Mouse (Mus musculus): ENCODE measurements at regions not wholly inside any gene's neighbourhood (a gene's known extent, or its start where the extent isn't known, plus 50 kb on each side); places are given as distances from the start of the nearest gene placed in this dataset.

GRCm38 (mm10) chr15:68714337-68714736 lies 2213.6 kb upstream of the Lrrc6 start:
- WGBS, result 79% methylated on average over 4 of the region's 4 CpGs
- ATAC-seq, result no peak
- Histone ChIP-seq H3K36me3 (no peaks in the 10 kb centered on the region), H3K4me1 (replicated peaks) (no peaks in the 10 kb centered on the region), H3K9me3 (no peaks in the 10 kb centered on the region), H3K4me3 (replicated peaks) (no peak overlapping the region), H3K9ac (no peak overlapping the region), H3K4me2 (replicated peaks) (no peak overlapping the region), H3K27ac (no peak overlapping the region), H3K27me3 (replicated peaks) (no peaks in the 10 kb centered on the region)

- H3K27ac ChIP-seq, result no peak overlapping the region
- no peaks in the 10 kb centered on the region for H3K36me3 ChIP-seq
- no peaks in the 10 kb centered on the region for H3K9me3 ChIP-seq
- no peaks in the 10 kb centered on the region for H3K4me1 ChIP-seq (replicated peaks)
- no peak overlapping the region for H3K9ac ChIP-seq
- 90% methylated on average over 3 of the region's 3 CpGs for WGBS
- no peak for ATAC-seq
- H3K4me3 ChIP-seq (replicated peaks), result no peak overlapping the region
- H3K4me2 ChIP-seq (replicated peaks), result no peak overlapping the region
- H3K27me3 ChIP-seq (replicated peaks), result no peaks in the 10 kb centered on the region
These were observed 2206.6 kb upstream of the Lrrc6 start for GRCm38 (mm10) chr15:68707306-68707705.

DNA sequence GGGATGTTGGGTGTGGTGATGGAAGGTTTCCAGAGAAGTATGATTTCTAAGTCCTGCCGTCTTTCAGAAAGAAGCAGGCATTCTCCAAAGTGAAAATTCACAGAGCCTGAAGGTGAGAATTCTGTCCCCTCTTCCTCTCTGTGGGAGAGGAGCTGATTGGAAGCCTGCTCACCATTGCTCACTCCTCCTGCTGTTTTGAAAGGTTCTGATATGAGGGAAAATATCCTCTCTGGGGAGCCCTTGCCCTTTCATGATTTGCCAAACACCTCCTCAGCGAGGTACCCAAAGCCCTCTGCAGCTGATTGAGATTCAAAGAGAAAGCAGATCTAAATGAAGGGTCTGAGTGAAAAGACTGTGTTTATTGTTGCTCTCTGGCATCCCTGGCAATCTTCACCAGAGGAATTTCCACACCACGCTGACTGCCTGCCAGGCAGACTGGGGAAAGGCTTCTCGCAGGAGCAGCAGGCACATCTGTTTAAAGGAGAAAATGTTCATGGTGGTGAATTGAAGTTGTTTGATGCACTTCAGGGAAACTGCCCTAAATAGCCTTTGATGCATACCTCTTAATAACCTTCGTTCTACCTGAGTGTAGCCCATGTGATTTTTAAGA lies 2194.4 kb upstream of the Lrrc6 start:
- Histone ChIP-seq H3K9ac (no peak overlapping the region), H3K4me2 (replicated peaks) (no peak overlapping the region), H3K36me3 (no peaks in the 10 kb centered on the region), H3K27me3 (replicated peaks) (no peaks in the 10 kb centered on the region), H3K4me3 (replicated peaks) (no peak overlapping the region), H3K4me1 (replicated peaks) (no peaks in the 10 kb centered on the region), H3K9me3 (no peaks in the 10 kb centered on the region), H3K27ac (no peak overlapping the region)
- ATAC-seq, result no peak
- 44% methylated on average over 5 of the region's 5 CpGs for whole genome bisulfite sequencing

DNA sequence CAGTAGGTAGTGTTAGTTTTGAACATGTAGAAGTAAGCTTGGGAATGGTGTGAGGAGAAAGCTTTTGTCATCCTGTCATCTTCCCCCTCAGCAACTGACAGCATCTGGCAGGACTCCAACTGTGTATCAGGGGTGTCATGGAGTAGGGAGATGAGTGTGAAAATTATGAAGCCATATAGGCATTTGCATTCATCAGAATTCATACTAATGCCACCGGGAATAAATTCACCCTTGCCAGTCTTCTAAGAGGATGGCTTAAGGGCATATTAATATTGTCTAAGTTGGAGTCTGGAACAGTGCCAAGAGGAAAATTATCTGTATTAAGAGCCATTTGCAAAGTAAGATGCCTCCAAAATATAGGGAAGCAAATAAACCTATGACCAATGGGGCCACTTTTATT lies 2166.8 kb upstream of the Lrrc6 start:
- H3K9ac ChIP-seq, result no peak overlapping the region
- H3K4me1 ChIP-seq (replicated peaks), result no peaks in the 10 kb centered on the region
- H3K36me3 ChIP-seq, result no peaks in the 10 kb centered on the region
- H3K9me3 ChIP-seq, result no peaks in the 10 kb centered on the region
- H3K4me3 ChIP-seq (replicated peaks), result no peak overlapping the region
- ATAC-seq, result no peak
- H3K4me2 ChIP-seq (replicated peaks), result no peak overlapping the region
- no peaks in the 10 kb centered on the region for H3K27me3 ChIP-seq (replicated peaks)
- 86% methylated on average over 1 of the region's 1 CpGs for WGBS
- H3K27ac ChIP-seq, result no peak overlapping the region

DNA sequence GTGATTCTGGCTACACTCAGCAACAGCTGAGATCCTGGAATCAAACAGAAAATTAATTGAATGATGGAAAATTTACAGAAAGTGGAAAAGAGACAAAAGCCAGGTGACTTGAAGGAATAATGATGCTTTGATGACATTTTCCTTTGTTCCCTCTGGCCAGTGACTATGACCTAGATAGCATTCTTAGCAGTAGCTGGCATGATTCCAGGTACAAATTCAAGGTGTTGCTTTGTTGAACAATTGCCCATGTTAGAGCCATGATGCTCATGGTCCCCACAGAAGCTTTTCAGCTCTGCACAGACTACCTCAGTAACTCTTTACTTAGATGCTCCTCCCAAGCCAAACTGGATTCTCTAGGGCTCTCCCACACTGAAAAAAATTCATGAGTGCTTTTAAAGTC lies 2164.6 kb upstream of the Lrrc6 start:
- Histone ChIP-seq H3K4me2 (replicated peaks) (no peak overlapping the region), H3K27me3 (replicated peaks) (no peaks in the 10 kb centered on the region), H3K4me3 (replicated peaks) (no peak overlapping the region), H3K27ac (no peak overlapping the region), H3K9me3 (no peaks in the 10 kb centered on the region), H3K36me3 (no peaks in the 10 kb centered on the region), H3K9ac (no peak overlapping the region), H3K4me1 (replicated peaks) (no peaks in the 10 kb centered on the region)
- no peak for ATAC-seq

DNA sequence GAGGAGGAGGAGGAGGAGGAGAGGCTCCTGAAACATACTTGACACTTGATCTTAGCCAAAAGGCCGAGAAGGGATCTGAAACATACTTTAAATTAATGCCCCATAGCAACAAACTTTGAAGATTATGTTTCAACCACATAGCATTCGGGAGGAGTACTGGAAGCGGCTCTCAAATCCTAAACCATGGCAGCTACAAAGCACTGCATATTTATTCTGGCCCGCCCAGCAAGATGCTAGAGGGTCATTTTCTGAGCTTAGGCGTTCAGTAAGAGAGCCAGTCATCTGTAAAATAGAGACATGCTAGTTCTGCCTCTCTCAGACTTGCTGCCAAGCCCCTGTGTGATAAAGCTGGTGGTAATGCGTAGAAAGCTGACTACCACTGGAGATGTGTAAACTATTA lies 2156.0 kb upstream of the Lrrc6 start:
- H3K36me3 ChIP-seq, result no peaks in the 10 kb centered on the region
- H3K4me2 ChIP-seq (replicated peaks), result no peak overlapping the region
- no peaks in the 10 kb centered on the region for H3K27me3 ChIP-seq (replicated peaks)
- H3K9ac ChIP-seq, result no peak overlapping the region
- no peak overlapping the region for H3K27ac ChIP-seq
- no peaks in the 10 kb centered on the region for H3K9me3 ChIP-seq
- WGBS, result 68% methylated on average over 6 of the region's 6 CpGs
- no peaks in the 10 kb centered on the region for H3K4me1 ChIP-seq (replicated peaks)
- ATAC-seq, result no peak
- no peak overlapping the region for H3K4me3 ChIP-seq (replicated peaks)

DNA sequence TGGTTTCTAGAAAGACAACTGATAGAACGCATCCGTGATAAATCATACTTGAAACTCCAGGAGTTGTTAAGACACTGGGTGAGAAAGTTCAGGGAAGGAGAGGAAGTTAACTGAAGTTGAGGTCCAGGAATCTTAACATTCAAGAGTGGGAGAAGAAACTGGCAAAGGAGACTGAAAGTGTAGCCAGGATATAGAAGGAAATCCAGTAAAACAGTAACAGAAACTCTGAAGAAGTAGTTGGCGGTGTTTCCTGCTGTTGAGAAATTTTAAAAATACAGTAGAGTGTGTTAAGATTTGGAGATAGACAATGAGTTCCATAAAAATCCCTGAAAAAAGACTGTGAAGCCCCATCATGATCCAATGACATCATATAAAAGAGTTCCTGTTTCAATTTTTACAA lies 2154.3 kb upstream of the Lrrc6 start:
- no peaks in the 10 kb centered on the region for H3K9me3 ChIP-seq
- H3K9ac ChIP-seq, result no peak overlapping the region
- no peaks in the 10 kb centered on the region for H3K27me3 ChIP-seq (replicated peaks)
- no peak overlapping the region for H3K4me3 ChIP-seq (replicated peaks)
- WGBS, result 91% methylated on average over 3 of the region's 3 CpGs
- no peaks in the 10 kb centered on the region for H3K36me3 ChIP-seq
- no peak overlapping the region for H3K27ac ChIP-seq
- no peak overlapping the region for H3K4me2 ChIP-seq (replicated peaks)
- no peak for ATAC-seq
- no peaks in the 10 kb centered on the region for H3K4me1 ChIP-seq (replicated peaks)

- WGBS, result 40% methylated on average over 2 of the region's 2 CpGs
- H3K4me1 ChIP-seq (replicated peaks), result no peaks in the 10 kb centered on the region
These were observed 2149.9 kb upstream of the Lrrc6 start for GRCm38 (mm10) chr15:68650609-68651008.

GRCm38 (mm10) chr15:68650033-68650432 lies 2149.3 kb upstream of the Lrrc6 start:
- H3K4me2 ChIP-seq (replicated peaks), result no peak overlapping the region
- no peaks in the 10 kb centered on the region for H3K27me3 ChIP-seq (replicated peaks)
- WGBS, result 64% methylated on average over 3 of the region's 3 CpGs
- no peak overlapping the region for H3K4me3 ChIP-seq (replicated peaks)
- H3K9me3 ChIP-seq, result no peaks in the 10 kb centered on the region
- no peak overlapping the region for H3K9ac ChIP-seq
- no peaks in the 10 kb centered on the region for H3K4me1 ChIP-seq (replicated peaks)
- no peaks in the 10 kb centered on the region for H3K36me3 ChIP-seq
- no peak for ATAC-seq
- no peak overlapping the region for H3K27ac ChIP-seq

More at GRCm38 (mm10) chr15:68650609-68651008, 2149.9 kb upstream of the Lrrc6 start:
- Histone ChIP-seq H3K27ac (no peak overlapping the region), H3K9ac (no peak overlapping the region), H3K27me3 (replicated peaks) (no peaks in the 10 kb centered on the region), H3K9me3 (no peaks in the 10 kb centered on the region), H3K4me3 (replicated peaks) (no peak overlapping the region), H3K36me3 (no peaks in the 10 kb centered on the region), H3K4me2 (replicated peaks) (no peak overlapping the region)
- no peak for ATAC-seq

DNA sequence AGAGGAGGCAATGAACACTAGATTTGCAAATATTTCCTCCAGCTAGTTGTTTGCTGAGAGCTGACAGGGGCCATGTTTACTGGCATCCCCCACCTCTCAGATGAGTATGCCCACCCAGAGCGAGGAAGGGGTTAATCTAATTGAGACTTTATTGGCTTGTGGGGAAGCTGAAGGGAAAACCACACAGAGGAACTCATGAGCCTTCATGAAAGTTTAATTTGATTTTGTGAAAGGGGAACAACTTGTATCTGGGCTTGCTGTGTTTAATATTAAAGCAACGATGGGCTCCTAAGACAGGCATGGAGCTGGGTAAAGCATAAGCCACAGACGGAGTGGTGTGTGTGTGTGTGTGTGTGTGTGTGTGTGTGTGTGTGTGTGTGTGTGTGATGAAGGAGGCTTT lies 2146.2 kb upstream of the Lrrc6 start:
- no peaks in the 10 kb centered on the region for H3K27me3 ChIP-seq (replicated peaks)
- WGBS, result 63% methylated on average over 3 of the region's 3 CpGs
- no peaks in the 10 kb centered on the region for H3K4me1 ChIP-seq (replicated peaks)
- no peaks in the 10 kb centered on the region for H3K36me3 ChIP-seq
- H3K4me3 ChIP-seq (replicated peaks), result no peak overlapping the region
- no peak for ATAC-seq
- no peak overlapping the region for H3K9ac ChIP-seq
- H3K4me2 ChIP-seq (replicated peaks), result no peak overlapping the region
- no peaks in the 10 kb centered on the region for H3K9me3 ChIP-seq
- no peak overlapping the region for H3K27ac ChIP-seq

DNA sequence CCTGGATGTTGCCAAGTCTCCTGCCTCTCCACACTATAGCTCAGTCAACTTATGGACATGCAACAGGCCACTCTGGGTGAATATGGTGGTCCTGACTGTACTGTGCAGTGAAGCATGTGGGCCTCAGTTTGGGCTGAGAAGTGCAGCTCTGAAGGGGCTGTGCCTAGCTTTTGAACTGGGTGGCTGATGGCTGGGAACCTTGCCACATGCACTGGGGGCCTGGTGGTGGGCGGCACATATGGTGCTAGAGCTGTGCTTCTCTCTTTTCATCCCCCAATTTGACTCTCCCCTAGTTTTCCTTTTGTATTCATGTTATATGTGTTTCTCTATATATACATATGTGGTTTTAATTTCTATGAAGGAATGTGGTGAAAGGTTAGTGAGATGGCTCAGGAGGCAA lies 2144.2 kb upstream of the Lrrc6 start:
- ATAC-seq, result no peak
- no peaks in the 10 kb centered on the region for H3K4me1 ChIP-seq (replicated peaks)
- H3K27ac ChIP-seq, result no peak overlapping the region
- H3K4me3 ChIP-seq (replicated peaks), result no peak overlapping the region
- H3K27me3 ChIP-seq (replicated peaks), result no peaks in the 10 kb centered on the region
- no peak overlapping the region for H3K4me2 ChIP-seq (replicated peaks)
- no peak overlapping the region for H3K9ac ChIP-seq
- H3K9me3 ChIP-seq, result no peaks in the 10 kb centered on the region
- 92% methylated on average over 1 of the region's 1 CpGs for WGBS
- no peaks in the 10 kb centered on the region for H3K36me3 ChIP-seq

- ATAC-seq, result no peak
- H3K27me3 ChIP-seq (replicated peaks), result no peaks in the 10 kb centered on the region
- H3K27ac ChIP-seq, result no peak overlapping the region
- no peak overlapping the region for H3K4me2 ChIP-seq (replicated peaks)
- H3K36me3 ChIP-seq, result no peaks in the 10 kb centered on the region
- H3K9me3 ChIP-seq, result no peaks in the 10 kb centered on the region
- no peak overlapping the region for H3K4me3 ChIP-seq (replicated peaks)
- no peak overlapping the region for H3K9ac ChIP-seq
- H3K4me1 ChIP-seq (replicated peaks), result no peaks in the 10 kb centered on the region
These were observed 2134.9 kb upstream of the Lrrc6 start for GRCm38 (mm10) chr15:68635633-68636032.

DNA sequence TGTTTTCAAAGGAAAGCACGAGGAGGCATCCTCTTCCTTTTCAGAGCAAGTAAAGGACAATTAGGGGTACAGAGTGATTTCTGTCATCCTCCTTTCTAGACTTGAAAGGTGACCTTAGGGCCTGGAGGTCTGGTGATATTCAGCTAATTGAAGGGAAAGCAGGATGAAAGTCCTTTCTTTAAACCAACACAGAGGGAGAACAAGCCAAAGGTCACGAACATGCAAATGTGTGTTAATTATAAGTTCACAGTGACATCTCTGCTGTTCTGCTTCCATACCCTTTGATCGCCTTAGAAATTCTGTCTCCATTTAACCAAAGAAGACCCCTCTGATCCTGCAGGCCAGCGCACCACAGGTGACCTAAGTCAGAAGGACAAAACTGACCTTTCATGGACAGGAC lies 2126.3 kb upstream of the Lrrc6 start:
- Histone ChIP-seq H3K9ac (no peak overlapping the region), H3K27me3 (replicated peaks) (no peaks in the 10 kb centered on the region), H3K4me2 (replicated peaks) (no peak overlapping the region), H3K9me3 (no peaks in the 10 kb centered on the region), H3K4me3 (replicated peaks) (no peak overlapping the region), H3K36me3 (no peaks in the 10 kb centered on the region), H3K27ac (no peak overlapping the region), H3K4me1 (replicated peaks) (no peaks in the 10 kb centered on the region)
- WGBS, result 79% methylated on average over 4 of the region's 4 CpGs
- ATAC-seq, result no peak

All from intestine, embryonic 15.5 days (tissue).